Mouse (Mus musculus) embryonic fibroblast, embryonic 13.5 days (primary cell): ENCODE data around the gene Dmtf1.

ENCODE experiments used
- CTCF ChIP-seq: IDR thresholded peaks from 2 replicates; pipeline ENCODE4 v1.5.1; 2011; ENCODE audit warnings: mild to moderate bottlenecking, control low read depth, low read length, moderate library complexity, borderline replicate concordance; ENCODE audit not compliant: insufficient read depth
- POLR2A ChIP-seq: IDR thresholded peaks from 2 replicates; pipeline ENCODE4 v1.6.1; 2011; ENCODE audit warnings: low read depth, mild to moderate bottlenecking, control low read depth, low read length, moderate library complexity

DNA sequence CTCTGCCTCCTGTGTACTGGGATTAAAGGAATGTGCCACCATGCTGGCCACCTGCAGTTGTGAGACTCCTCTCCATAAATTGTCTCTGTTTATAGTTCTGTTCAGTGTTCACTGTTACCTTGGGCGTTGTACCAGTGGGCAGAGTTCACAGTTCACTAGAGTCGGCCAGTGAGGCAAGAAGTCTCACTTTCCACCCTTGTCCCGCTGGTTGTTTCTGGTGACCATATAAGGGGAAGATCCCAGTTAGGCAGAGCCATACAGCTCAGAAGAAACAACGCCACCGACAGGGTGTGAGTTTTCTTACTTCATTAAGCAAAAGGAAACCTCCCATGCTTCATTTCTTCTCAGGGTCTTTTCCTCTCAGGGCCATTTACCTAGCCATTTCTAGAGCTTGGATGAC, 53.1 kb downstream of the Dmtf1 start:
- no peak for TF ChIP-seq CTCF
- TF ChIP-seq POLR2A, result no peak
